Comparison of ENCODE assay signal across 13 mouse cellular contexts in genomic region chr13:40744111-40744805, GRCm38 (mm10). TPM values are rescaled to one million over a fixed set of nuclear protein-coding genes. Genes with fewer than 3 reads are reported as not detected.
DNase-seq lines count a peak whose midpoint lies in the region; ATAC-seq and TF ChIP-seq lines count a peak whose summit lies in the region.
"Had no signal": no experiment of that assay in that cellular context is flagged by ENCODE, and none has a peak within 500 bp of the region (broad histone marks: within the 10 kb centered on the region; RNA-seq: fewer than 3 reads in every experiment).

No protein-coding gene starts in this region.

- peak overlapping the region; percentile 6 for H3K4me3 ChIP-seq in heart, embryonic 16.5 days (ENCODE audit: low read length)
- H3K4me3 ChIP-seq in forebrain, embryonic 13.5 days, result peak overlapping the region; percentile 17; the same call in 1 of the 2 replicates
- H3K4me3 ChIP-seq in limb, embryonic 14.5 days (replicated peaks; ENCODE audit: low read length), result peak overlapping the region; percentile 31

- H3K9me3 ChIP-seq in heart, embryonic 16.5 days (replicated peaks; ENCODE audit: control insufficient read depth, low read length), result no peaks in the 10 kb centered on the region
- 0 out of 2 replicates have a peak, but pooled peaks cover 5% of the 10 kb centered on the region for H3K9me3 ChIP-seq in forebrain, embryonic 13.5 days (replicated peaks)
- no peaks in the 10 kb centered on the region; the same call in 1 of the 2 replicates for H3K9me3 ChIP-seq in limb, embryonic 14.5 days (ENCODE audit: control insufficient read depth, low read length)

- DNase-seq in heart, adult 18-20 months, result no peak
- DNase-seq in R1 (ENCODE audit: low read depth, low spot score) (peak; percentile 56), liver (no peak)
- DNase-seq in limb, embryonic 14.5 days (ENCODE audit: low spot score), result no peak
- no peak for DNase-seq in right cerebral cortex, postnatal 14 days
- DNase-seq in layer of hippocampus, adult 9-11 months, result no peak
- DNase-seq: cerebellum, postnatal 25 days; gastrocnemius, postnatal 25 days; right cerebral cortex, adult 18-20 months; thymus, postnatal 36 days had no signal

- ATAC-seq in heart, embryonic 16.5 days (replicated peaks; ENCODE audit: extremely low read depth, insufficient read depth, low FRiP score), result no peak
- ATAC-seq in forebrain, embryonic 13.5 days, result no peak
- no peak for ATAC-seq in limb, embryonic 14.5 days (ENCODE audit: low FRiP score, low read depth)

- H3K27me3 ChIP-seq in heart, embryonic 16.5 days (ENCODE audit: control insufficient read depth, insufficient read depth, low read length), result peaks cover 79% of the 10 kb centered on the region
- peaks cover 95% of the 10 kb centered on the region for H3K27me3 ChIP-seq in forebrain, embryonic 13.5 days
- H3K27me3 ChIP-seq in limb, embryonic 14.5 days (ENCODE audit: control insufficient read depth, insufficient read depth, low read length), result peaks cover 65% of the 10 kb centered on the region
- H3K27me3 ChIP-seq: CH12.LX had no signal

- peak overlapping the region; percentile 10 for H3K4me2 ChIP-seq in heart, embryonic 16.5 days (ENCODE audit: low read depth, low read length)
- peak overlapping the region; percentile 27; the same call in 1 of the 2 replicates for H3K4me2 ChIP-seq in forebrain, embryonic 13.5 days
- H3K4me2 ChIP-seq in limb, embryonic 14.5 days (replicated peaks; ENCODE audit: low read depth, low read length, severe bottlenecking), result peak overlapping the region; percentile 44

- no peak overlapping the region for H3K9ac ChIP-seq in heart, embryonic 16.5 days (ENCODE audit: low read length)
- H3K9ac ChIP-seq in forebrain, embryonic 13.5 days, result no peak overlapping the region
- 0 out of 2 replicates have a peak overlapping the region, but pooled peaks have one; percentile 21 for H3K9ac ChIP-seq in limb, embryonic 14.5 days (ENCODE audit: low read depth, low read length, severe bottlenecking)

- no peak for TF ChIP-seq POLR2A in limb, embryonic 14.5 days (IDR thresholded peaks at IDR 0.05; ENCODE audit: borderline replicate concordance, extremely low read depth, insufficient read depth, insufficient read length)

- no peak overlapping the region for H3K27ac ChIP-seq in heart, embryonic 16.5 days (ENCODE audit: low read length)
- no peak overlapping the region for H3K27ac ChIP-seq in forebrain, embryonic 13.5 days
- no peak overlapping the region for H3K27ac ChIP-seq in limb, embryonic 14.5 days (replicated peaks; ENCODE audit: low read depth, low read length)

- H3K36me3 ChIP-seq in heart, embryonic 16.5 days (ENCODE audit: control insufficient read depth, insufficient read depth), result no peaks in the 10 kb centered on the region
- no peaks in the 10 kb centered on the region for H3K36me3 ChIP-seq in forebrain, embryonic 13.5 days (ENCODE audit: poor library complexity, severe bottlenecking)
- H3K36me3 ChIP-seq in limb, embryonic 14.5 days (ENCODE audit: control insufficient read depth, insufficient read depth, low read length), result no peaks in the 10 kb centered on the region

- WGBS in heart, embryonic 16.5 days, result 2% methylated on average over 19 of the region's 19 CpGs
- under 1% methylated on average over 19 of the region's 19 CpGs for WGBS in forebrain, embryonic 13.5 days
- 4% methylated on average over 19 of the region's 19 CpGs for WGBS in limb, embryonic 14.5 days

- 0 out of 2 replicates have a peak, but pooled peaks cover 2% of the 10 kb centered on the region for H3K4me1 ChIP-seq in heart, embryonic 16.5 days (ENCODE audit: control insufficient read depth, insufficient read depth, low read length)
- peaks cover 6% of the 10 kb centered on the region; the same call in 1 of the 2 replicates for H3K4me1 ChIP-seq in forebrain, embryonic 13.5 days
- peaks cover 6% of the 10 kb centered on the region; the same call in 1 of the 2 replicates for H3K4me1 ChIP-seq in limb, embryonic 14.5 days (ENCODE audit: control insufficient read depth, insufficient read depth, low read length)

RNA-seq across cellular contexts. Expression of gene Tfap2a, which starts 6.1 kb away (rescaled TPM):
- polyA plus RNA-seq in heart, embryonic 16.5 days (2015; fragmentation: Nextera tagmentation; extraction: Ambion mirVana), result 0.05 and 0.07 TPM in 2 replicates
- total RNA-seq in heart, adult 18-20 months (2021), result under 1 TPM; 0.07 to 0.13 TPM
- polyA plus RNA-seq in forebrain, embryonic 13.5 days (2015; fragmentation: Nextera tagmentation; extraction: Ambion mirVana), result 0.46 and 0.73 TPM in 2 replicates
- 21.5 and 23.9 TPM in 2 replicates for polyA plus RNA-seq in limb, embryonic 14.5 days (2012; rRNA removed)
- 9.6 and 12.8 TPM in 2 replicates for polyA plus RNA-seq in limb, embryonic 14.5 days (2014; fragmentation: Nextera tagmentation; extraction: Ambion mirVana)
- total RNA-seq: CH12.LX; gastrocnemius, postnatal 25 days had no signal
